Mouse (Mus musculus) ES-E14 (cell line): Measurements from ENCODE around the gene Itga10.

Experiments used
- HCFC1 ChIP-seq: IDR thresholded peaks from 2 replicates; pipeline ENCODE4 v1.6.1; 2012; ENCODE audit warnings: low read length, inconsistent platforms, borderline replicate concordance; ENCODE audit not compliant: insufficient read depth
- MAFK ChIP-seq: IDR thresholded peaks from 2 replicates; pipeline ENCODE4 v1.6.1; 2014; ENCODE audit warnings: mild to moderate bottlenecking, low read depth, low read length, inconsistent platforms; ENCODE audit not compliant: insufficient read depth
- ZNF384 ChIP-seq: IDR thresholded peaks from 2 replicates; pipeline ENCODE4 v1.6.1; 2012; ENCODE audit warnings: low read depth, low read length, inconsistent platforms

GRCm38 (mm10) chr3:96675690-96676089 lies 30.3 kb downstream of the Itga10 start:
- TF ChIP-seq MAFK (no peak), ZNF384 (no peak), HCFC1 (0 out of 2 replicates have a peak, but pooled peaks have one; percentile 4)
